Mouse (Mus musculus): Measurements from ENCODE around the gene Msh3. TPM values are rescaled to one million over a fixed set of nuclear protein-coding genes. Genes with fewer than 3 reads are reported as not detected.
"Not testable (repeated sequence)": the region's sequence is repeated elsewhere in the genome, so short reads cannot be mapped to it uniquely, and the experiment has no call there.

Msh3 gene
- polyA plus RNA-seq, 1 experiment from 2014 or later = 32.8 TPM

GRCm38 (mm10) chr13:92228037-92228436 lies 126.8 kb downstream of the Msh3 start:
- no peak overlapping the region for H3K9ac ChIP-seq (ENCODE audit: low read depth, low read length)
- no peak overlapping the region for H3K4me2 ChIP-seq
- H3K4me3 ChIP-seq (ENCODE audit: low read depth, low read length) = no peak overlapping the region
- DNase-seq (ENCODE audit: low spot score) = no peak
- H3K36me3 ChIP-seq (ENCODE audit: control insufficient read depth, insufficient read depth, low read length) = no peaks in the 10 kb centered on the region
- WGBS = 82% methylated on average over 1 of the region's 1 CpGs
- H3K27ac ChIP-seq (ENCODE audit: low read depth, low read length) = no peak overlapping the region
- H3K27me3 ChIP-seq (replicated peaks; ENCODE audit: control insufficient read depth, insufficient read depth, low read length) = no peaks in the 10 kb centered on the region
- no peak for ATAC-seq (replicated peaks; ENCODE audit: low FRiP score)
- H3K4me1 ChIP-seq (replicated peaks; ENCODE audit: control insufficient read depth, insufficient read depth, low read length) = no peaks in the 10 kb centered on the region
- H3K9me3 ChIP-seq (ENCODE audit: control insufficient read depth, low read length) = no peaks in the 10 kb centered on the region

GRCm38 (mm10) chr13:92223567-92223966 lies 131.2 kb downstream of the Msh3 start:
- no peak for ATAC-seq (replicated peaks; ENCODE audit: low FRiP score)
- H3K9ac ChIP-seq (ENCODE audit: low read depth, low read length) = no peak overlapping the region
- no peak for DNase-seq (ENCODE audit: low spot score)

GRCm38 (mm10) chr13:92222763-92223162 lies 132.0 kb downstream of the Msh3 start:
- ATAC-seq (replicated peaks; ENCODE audit: low FRiP score) = no peak
- no peak for DNase-seq (ENCODE audit: low spot score)
- Histone ChIP-seq H3K36me3 (ENCODE audit: control insufficient read depth, insufficient read depth, low read length) (peaks cover 4% of the 10 kb centered on the region; the same call in 1 of the 2 replicates), H3K4me3 (ENCODE audit: low read depth, low read length) (no peak overlapping the region), H3K9ac (ENCODE audit: low read depth, low read length) (no peak overlapping the region), H3K9me3 (ENCODE audit: control insufficient read depth, low read length) (no peaks in the 10 kb centered on the region), H3K4me2 (no peak overlapping the region), H3K27me3 (replicated peaks; ENCODE audit: control insufficient read depth, insufficient read depth, low read length) (no peaks in the 10 kb centered on the region), H3K27ac (ENCODE audit: low read depth, low read length) (no peak overlapping the region), H3K4me1 (replicated peaks; ENCODE audit: control insufficient read depth, insufficient read depth, low read length) (no peaks in the 10 kb centered on the region)
- WGBS = 95% methylated on average over 5 of the region's 5 CpGs

More at GRCm38 (mm10) chr13:92223567-92223966, 131.2 kb downstream of the Msh3 start:
- WGBS = 96% methylated on average over 3 of the region's 3 CpGs
- Histone ChIP-seq H3K27ac (ENCODE audit: low read depth, low read length) (no peak overlapping the region), H3K4me2 (no peak overlapping the region), H3K4me1 (replicated peaks; ENCODE audit: control insufficient read depth, insufficient read depth, low read length) (no peaks in the 10 kb centered on the region), H3K9me3 (ENCODE audit: control insufficient read depth, low read length) (no peaks in the 10 kb centered on the region), H3K27me3 (replicated peaks; ENCODE audit: control insufficient read depth, insufficient read depth, low read length) (no peaks in the 10 kb centered on the region), H3K36me3 (ENCODE audit: control insufficient read depth, insufficient read depth, low read length) (peaks cover 4% of the 10 kb centered on the region; the same call in 1 of the 2 replicates), H3K4me3 (ENCODE audit: low read depth, low read length) (no peak overlapping the region)

- ATAC-seq (replicated peaks; ENCODE audit: low FRiP score) (no peak), DNase-seq (ENCODE audit: low spot score) (no peak)
- 89% methylated on average over 3 of the region's 3 CpGs for WGBS
Measured at GRCm38 (mm10) chr13:92219774-92220173, 135.0 kb downstream of the Msh3 start.

GRCm38 (mm10) chr13:92217216-92217615 lies 137.6 kb downstream of the Msh3 start:
- peaks cover 4% of the 10 kb centered on the region; the same call in 1 of the 2 replicates for H3K36me3 ChIP-seq (ENCODE audit: control insufficient read depth, insufficient read depth, low read length)
- no peak overlapping the region for H3K9ac ChIP-seq (ENCODE audit: low read depth, low read length)
- H3K4me2 ChIP-seq = no peak overlapping the region
- no peaks in the 10 kb centered on the region for H3K4me1 ChIP-seq (replicated peaks; ENCODE audit: control insufficient read depth, insufficient read depth, low read length)
- 91% methylated on average over 9 of the region's 9 CpGs for WGBS
- no peaks in the 10 kb centered on the region for H3K9me3 ChIP-seq (ENCODE audit: control insufficient read depth, low read length)
- ATAC-seq (replicated peaks; ENCODE audit: low FRiP score) = no peak
- no peak for DNase-seq (ENCODE audit: low spot score)
- no peaks in the 10 kb centered on the region for H3K27me3 ChIP-seq (replicated peaks; ENCODE audit: control insufficient read depth, insufficient read depth, low read length)
- H3K4me3 ChIP-seq (ENCODE audit: low read depth, low read length) = no peak overlapping the region
- H3K27ac ChIP-seq (ENCODE audit: low read depth, low read length) = no peak overlapping the region

More at GRCm38 (mm10) chr13:92219774-92220173, 135.0 kb downstream of the Msh3 start:
- Histone ChIP-seq H3K27me3 (replicated peaks; ENCODE audit: control insufficient read depth, insufficient read depth, low read length) (no peaks in the 10 kb centered on the region), H3K4me2 (no peak overlapping the region), H3K4me1 (replicated peaks; ENCODE audit: control insufficient read depth, insufficient read depth, low read length) (no peaks in the 10 kb centered on the region), H3K36me3 (ENCODE audit: control insufficient read depth, insufficient read depth, low read length) (peaks cover 4% of the 10 kb centered on the region; the same call in 1 of the 2 replicates), H3K27ac (ENCODE audit: low read depth, low read length) (no peak overlapping the region), H3K4me3 (ENCODE audit: low read depth, low read length) (no peak overlapping the region), H3K9me3 (ENCODE audit: control insufficient read depth, low read length) (no peaks in the 10 kb centered on the region), H3K9ac (ENCODE audit: low read depth, low read length) (no peak overlapping the region)

GRCm38 (mm10) chr13:92196860-92197259 lies 157.9 kb downstream of the Msh3 start:
- Histone ChIP-seq H3K4me1 (replicated peaks; ENCODE audit: control insufficient read depth, insufficient read depth, low read length) (no peaks in the 10 kb centered on the region), H3K4me3 (ENCODE audit: low read depth, low read length) (no peak overlapping the region), H3K9ac (ENCODE audit: low read depth, low read length) (no peak overlapping the region), H3K4me2 (no peak overlapping the region), H3K9me3 (ENCODE audit: control insufficient read depth, low read length) (no peaks in the 10 kb centered on the region), H3K27ac (ENCODE audit: low read depth, low read length) (no peak overlapping the region), H3K36me3 (ENCODE audit: control insufficient read depth, insufficient read depth, low read length) (no peaks in the 10 kb centered on the region), H3K27me3 (replicated peaks; ENCODE audit: control insufficient read depth, insufficient read depth, low read length) (no peaks in the 10 kb centered on the region)
- DNase-seq (ENCODE audit: low spot score) (no peak), ATAC-seq (replicated peaks; ENCODE audit: low FRiP score) (no peak)
- 62% methylated on average over 2 of the region's 2 CpGs for WGBS

GRCm38 (mm10) chr13:92193806-92194205 lies 161.0 kb downstream of the Msh3 start:
- not testable (repeated sequence) for H3K27me3 ChIP-seq (replicated peaks; ENCODE audit: control insufficient read depth, insufficient read depth, low read length); ATAC-seq (replicated peaks; ENCODE audit: low FRiP score); H3K4me3 ChIP-seq (ENCODE audit: low read depth, low read length); H3K36me3 ChIP-seq (ENCODE audit: control insufficient read depth, insufficient read depth, low read length); H3K27ac ChIP-seq (ENCODE audit: low read depth, low read length); H3K4me2 ChIP-seq; DNase-seq (ENCODE audit: low spot score); H3K4me1 ChIP-seq (replicated peaks; ENCODE audit: control insufficient read depth, insufficient read depth, low read length); H3K9ac ChIP-seq (ENCODE audit: low read depth, low read length); H3K9me3 ChIP-seq (ENCODE audit: control insufficient read depth, low read length)
- 81% methylated on average over 5 of the region's 5 CpGs for WGBS

GRCm38 (mm10) chr13:92172686-92173085 lies 182.1 kb downstream of the Msh3 start:
- not testable (repeated sequence) for DNase-seq (ENCODE audit: low spot score); H3K27ac ChIP-seq (ENCODE audit: low read depth, low read length); H3K4me1 ChIP-seq (replicated peaks; ENCODE audit: control insufficient read depth, insufficient read depth, low read length); H3K9ac ChIP-seq (ENCODE audit: low read depth, low read length); H3K27me3 ChIP-seq (replicated peaks; ENCODE audit: control insufficient read depth, insufficient read depth, low read length); ATAC-seq (replicated peaks; ENCODE audit: low FRiP score); H3K36me3 ChIP-seq (ENCODE audit: control insufficient read depth, insufficient read depth, low read length); H3K4me3 ChIP-seq (ENCODE audit: low read depth, low read length); H3K4me2 ChIP-seq; H3K9me3 ChIP-seq (ENCODE audit: control insufficient read depth, low read length)
- 82% methylated on average over 8 of the region's 8 CpGs for WGBS
